Mouse (Mus musculus): ENCODE results near the gene Zic5.

Gene Zic5

GRCm38 (mm10) chr14:122427204-122427560 is 38.3 kb downstream of the Zic5 start:
- DNase-seq, result no peak

GRCm38 (mm10) chr14:122426529-122427203 is 38.8 kb downstream of the Zic5 start:
- DNase-seq, result no peak

- DNase-seq, result no peak
Measured at GRCm38 (mm10) chr14:122424441-122424840, 41.0 kb downstream of the Zic5 start.

GRCm38 (mm10) chr14:122416166-122416771 is 49.2 kb downstream of the Zic5 start:
- DNase-seq, result no peak

GRCm38 (mm10) chr14:122414786-122415185 is 50.7 kb downstream of the Zic5 start:
- DNase-seq, result no peak

GRCm38 (mm10) chr14:122413542-122413928 is 51.9 kb downstream of the Zic5 start:
- no peak for DNase-seq

GRCm38 (mm10) chr14:122412841-122413541 is 52.5 kb downstream of the Zic5 start:
- no peak for DNase-seq
